Mouse (Mus musculus) ES-E14 (cell line): ENCODE results near the gene Btbd16.

Experiments
- CHD2 ChIP-seq: IDR thresholded peaks from 2 replicates; pipeline ENCODE4 v1.6.1; 2014; ENCODE audit warnings: mild to moderate bottlenecking, low read depth, low read length, inconsistent platforms
- HCFC1 ChIP-seq: IDR thresholded peaks from 2 replicates; pipeline ENCODE4 v1.6.1; 2012; ENCODE audit warnings: low read length, inconsistent platforms, borderline replicate concordance; ENCODE audit not compliant: insufficient read depth
- MAFK ChIP-seq: IDR thresholded peaks from 2 replicates; pipeline ENCODE4 v1.6.1; 2014; ENCODE audit warnings: mild to moderate bottlenecking, low read depth, low read length, inconsistent platforms; ENCODE audit not compliant: insufficient read depth
- ZNF384 ChIP-seq: IDR thresholded peaks from 2 replicates; pipeline ENCODE4 v1.6.1; 2012; ENCODE audit warnings: low read depth, low read length, inconsistent platforms

DNA sequence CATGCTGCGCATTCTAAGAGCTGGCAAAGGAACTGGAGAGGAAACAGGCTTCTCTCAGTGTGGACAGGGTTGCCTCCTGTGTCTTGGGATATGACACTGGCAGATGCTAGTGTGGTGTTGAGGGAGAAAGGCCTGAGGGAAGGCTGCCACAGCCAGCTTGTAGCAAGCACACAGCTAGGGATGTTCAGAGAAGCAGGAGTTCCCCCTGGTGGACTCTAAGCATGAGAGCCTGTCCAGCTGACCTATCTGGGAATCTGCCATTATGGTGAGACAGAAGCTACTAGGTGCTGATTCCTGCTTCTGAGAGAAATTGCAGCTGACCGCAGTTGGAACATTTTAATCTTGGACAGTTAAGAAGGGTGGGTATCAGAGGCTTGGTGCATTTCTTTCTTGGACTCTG, 19.1 kb upstream of the Btbd16 start:
- TF ChIP-seq HCFC1 (no peak), MAFK (no peak), CHD2 (no peak), ZNF384 (no peak)
